Mouse (Mus musculus): ENCODE data around the gene Kcnj15.

The Kcnj15 gene

DNA sequence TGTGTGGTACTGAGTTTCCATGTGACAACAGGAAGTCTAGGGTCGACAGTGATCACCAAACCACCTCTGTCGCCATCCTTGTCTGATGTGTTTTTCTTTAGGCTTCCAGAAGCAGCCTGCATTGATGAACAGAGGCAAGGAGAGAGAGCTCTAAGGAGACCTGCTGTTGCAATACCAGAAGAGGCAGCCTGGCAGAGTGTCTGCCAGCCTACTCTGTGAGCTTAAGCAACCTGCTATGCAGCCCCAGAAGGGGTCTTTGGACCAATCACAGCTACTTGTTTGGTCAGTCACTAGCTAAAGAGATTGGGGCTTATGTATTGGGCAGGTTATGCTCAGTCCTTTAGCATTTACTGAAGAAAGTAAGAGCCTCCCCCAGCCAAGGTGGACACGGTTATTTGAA, 11.9 kb upstream of the Kcnj15 start:
- DNase-seq (ENCODE audit: low read depth, low spot score), result no peak

GRCm38 (mm10) chr16:95248646-95249045, 8.7 kb upstream of the Kcnj15 start:
- no peak for DNase-seq (ENCODE audit: low read depth, low spot score)

DNA sequence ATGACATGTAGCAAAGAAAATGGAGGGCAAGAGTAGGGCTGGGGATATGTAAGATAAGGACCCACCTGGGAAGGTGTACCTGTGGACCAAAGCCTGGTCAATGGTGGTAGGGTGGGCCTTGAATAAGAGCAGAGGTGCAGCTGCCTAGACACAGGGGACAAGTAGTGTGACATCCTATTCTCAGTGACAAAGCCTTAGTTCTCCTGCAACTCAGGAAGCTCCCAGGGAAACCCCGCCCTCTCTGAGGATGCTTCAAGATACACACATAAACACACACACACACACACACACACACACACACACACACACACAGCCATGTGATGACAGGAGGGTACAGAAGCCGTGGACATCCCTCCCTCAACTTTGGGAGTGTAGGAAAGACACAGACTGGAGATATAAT, 710 bp upstream of the Kcnj15 start:
- no peak for DNase-seq (ENCODE audit: low read depth, low spot score)

- no peak for DNase-seq (ENCODE audit: low read depth, low spot score)
Observed at GRCm38 (mm10) chr16:95258100-95258499, 742 bp downstream of the Kcnj15 start.

DNA sequence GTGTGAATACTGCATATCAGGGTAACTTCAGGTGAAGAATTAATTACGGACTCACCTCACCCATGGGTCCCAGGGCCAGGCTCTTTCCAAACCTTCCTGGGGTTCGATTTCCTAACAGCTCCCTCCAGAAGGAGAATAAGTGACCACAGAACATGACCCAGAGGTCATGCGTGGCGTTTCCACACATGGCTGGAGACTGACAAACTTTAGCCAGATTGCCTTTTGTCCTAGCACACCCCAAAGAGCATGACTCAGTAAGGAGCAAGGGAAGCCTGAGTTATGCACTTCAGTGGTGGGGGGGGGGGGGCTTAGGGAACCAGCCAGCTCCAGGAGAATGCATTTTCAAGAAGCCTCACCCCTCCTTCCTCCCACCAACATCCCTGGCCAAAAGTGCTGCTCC, 2.1 kb downstream of the Kcnj15 start:
- no peak for DNase-seq (ENCODE audit: low read depth, low spot score)

DNA sequence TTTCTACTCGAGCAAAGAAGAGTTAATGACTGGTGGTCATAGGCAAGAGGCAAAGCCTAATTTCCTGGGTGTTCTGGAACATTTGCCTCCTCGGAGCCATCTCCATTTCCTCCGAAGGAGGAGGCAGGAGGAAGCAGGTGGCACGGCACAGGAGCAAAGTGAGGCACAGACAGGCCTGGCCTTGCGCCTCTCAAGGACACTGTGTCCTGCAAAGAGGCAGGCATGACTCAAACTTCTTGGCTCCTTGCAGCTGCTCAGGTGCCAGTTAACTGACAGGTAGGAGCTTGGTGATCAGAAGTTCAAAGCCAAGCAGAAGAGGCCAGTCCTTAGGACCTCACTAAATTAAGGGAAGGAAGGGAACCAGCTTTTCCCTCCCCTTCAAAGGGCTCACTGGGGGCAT, 3.3 kb downstream of the Kcnj15 start:
- DNase-seq (ENCODE audit: low read depth, low spot score), result no peak

- DNase-seq (ENCODE audit: low read depth, low spot score), result no peak
Observed at GRCm38 (mm10) chr16:95261807-95262206, 4.4 kb downstream of the Kcnj15 start.

GRCm38 (mm10) chr16:95262706-95263363, 5.5 kb downstream of the Kcnj15 start:
- DNase-seq (ENCODE audit: low read depth, low spot score), result no peak

DNA sequence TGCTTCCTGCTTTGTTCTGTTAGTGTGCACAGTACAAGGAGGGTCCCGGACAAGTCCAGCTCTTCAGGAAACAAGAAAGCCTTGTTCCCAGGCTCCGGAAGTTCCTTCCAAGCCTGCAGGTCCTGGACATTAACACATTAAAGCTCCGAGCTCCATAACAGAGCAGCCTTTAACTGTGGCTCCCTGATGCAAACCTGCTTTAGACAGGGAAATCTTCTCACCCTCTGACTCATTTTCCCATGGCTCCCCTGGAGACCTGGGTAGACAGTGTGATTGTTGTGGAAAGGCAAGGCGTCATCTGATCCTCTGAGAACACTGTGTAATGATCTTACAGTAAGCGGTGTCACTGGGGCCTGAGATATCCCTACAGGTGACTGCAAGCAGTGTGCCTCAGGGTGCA, 7.0 kb downstream of the Kcnj15 start:
- peak; percentile 46 for DNase-seq (ENCODE audit: low read depth, low spot score)

DNA sequence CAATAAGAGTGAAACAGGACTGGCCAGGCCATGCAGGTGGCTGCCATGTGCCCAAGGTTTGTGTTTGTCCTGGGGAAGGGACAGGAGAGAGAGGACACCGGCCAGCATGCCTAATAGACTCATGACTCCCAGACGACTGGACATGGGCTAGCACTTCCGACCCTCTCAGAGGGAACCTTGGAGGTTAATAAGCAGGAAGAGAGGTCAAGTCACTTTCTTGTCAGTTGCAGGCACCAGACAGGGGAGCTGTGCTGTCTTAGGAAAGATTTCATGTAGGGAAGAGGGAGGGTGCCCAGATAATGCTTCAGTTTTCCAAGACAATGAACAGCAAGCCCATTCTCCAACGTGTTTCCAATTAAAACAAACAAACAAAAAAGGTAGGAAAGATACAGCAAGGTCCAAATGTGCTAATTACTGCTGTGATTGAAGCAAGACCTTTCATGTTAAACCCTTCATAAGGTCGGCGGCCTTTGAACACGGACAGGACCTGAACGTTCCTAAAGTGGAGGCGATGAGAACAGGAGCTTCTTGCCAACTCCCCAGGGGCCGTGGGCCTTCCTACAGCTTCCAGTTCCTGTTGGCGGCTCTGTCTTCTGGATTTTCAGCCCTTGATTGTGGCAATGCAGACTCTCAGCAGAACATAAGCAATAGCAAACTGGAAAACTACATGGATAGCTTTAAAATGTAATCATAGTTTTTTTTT, 10.3 kb downstream of the Kcnj15 start:
- no peak for DNase-seq (ENCODE audit: low read depth, low spot score)

DNA sequence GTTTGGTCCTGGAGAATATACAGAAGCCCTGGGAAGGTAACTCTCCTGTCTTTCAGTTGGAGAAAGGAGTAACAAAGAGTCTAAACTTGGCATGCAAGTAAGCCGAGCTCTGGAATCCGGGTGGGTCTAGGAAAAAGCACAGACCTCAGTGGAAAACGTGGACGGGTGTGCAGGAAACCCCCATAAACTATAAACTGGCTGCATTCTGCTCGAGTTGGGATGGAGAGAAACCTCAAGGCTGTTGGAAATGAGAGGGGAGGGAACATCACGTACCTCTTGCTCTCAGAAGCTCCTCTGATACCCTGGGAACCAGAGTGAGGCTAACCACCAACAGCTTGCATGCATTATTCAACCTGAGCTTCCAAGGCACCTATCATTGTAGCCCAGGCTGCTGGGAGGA, 12.3 kb downstream of the Kcnj15 start:
- DNase-seq (ENCODE audit: low read depth, low spot score), result no peak

GRCm38 (mm10) chr16:95273101-95273500, 15.7 kb downstream of the Kcnj15 start:
- no peak for DNase-seq (ENCODE audit: low read depth, low spot score)

DNA sequence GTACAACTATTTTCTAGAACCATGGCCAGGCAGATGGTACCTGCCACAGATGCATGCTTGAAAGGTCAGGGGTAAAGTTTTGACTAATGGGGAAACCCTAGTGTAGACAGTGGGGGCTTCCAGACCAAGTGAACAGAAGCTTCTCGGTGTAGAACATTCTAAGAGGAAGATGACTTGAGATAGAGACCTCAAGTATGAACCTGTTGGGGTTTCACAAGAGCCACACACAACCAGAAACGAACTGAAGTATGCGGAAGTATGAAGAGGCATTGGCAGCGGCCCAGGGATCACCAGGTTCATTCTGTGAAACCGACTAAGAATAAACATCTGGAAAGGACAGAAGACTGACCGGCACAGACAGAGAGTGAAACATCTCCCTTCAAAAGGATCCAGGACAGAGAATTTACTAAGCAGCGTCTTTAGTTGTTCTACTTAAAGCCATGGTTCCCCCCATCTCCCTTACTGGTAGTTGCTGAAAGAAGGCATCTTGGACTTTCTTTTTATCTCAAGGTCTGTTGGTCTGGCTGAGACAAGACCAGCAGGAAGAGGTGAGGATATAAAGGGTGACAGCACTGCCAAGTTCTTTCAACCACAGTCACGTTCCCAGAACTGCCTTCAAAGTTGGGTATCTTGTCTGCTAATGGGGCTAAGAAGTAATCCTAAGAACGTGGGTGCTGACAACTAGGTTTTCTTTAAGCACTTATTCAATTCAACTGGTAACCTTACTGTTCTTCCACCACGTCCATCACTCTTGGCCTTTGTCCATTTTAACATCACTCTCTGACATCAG, 18.6 kb downstream of the Kcnj15 start:
- no peak for DNase-seq (ENCODE audit: low read depth, low spot score)

- DNase-seq (ENCODE audit: low read depth, low spot score), result no peak
Observed at GRCm38 (mm10) chr16:95279015-95279414, 21.7 kb downstream of the Kcnj15 start.

DNA sequence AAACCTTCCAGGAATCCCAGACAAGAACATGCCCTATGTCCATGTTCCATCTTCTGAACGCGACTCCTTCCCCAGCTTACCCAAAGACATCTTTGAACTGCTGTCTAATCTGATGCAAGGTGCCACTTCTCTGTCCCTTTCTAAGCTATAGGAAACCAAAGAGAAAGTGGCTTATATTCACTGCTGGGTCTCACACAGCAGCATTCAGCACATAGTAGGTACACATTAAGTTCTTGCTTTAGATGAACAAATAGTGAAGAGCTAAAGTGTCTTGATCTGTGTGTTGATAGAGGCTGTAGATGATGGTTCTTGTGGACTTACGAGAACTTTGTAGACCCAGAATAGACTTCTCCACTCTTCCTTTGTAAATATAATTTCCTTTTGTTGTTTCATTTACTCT, 23.0 kb downstream of the Kcnj15 start:
- no peak for DNase-seq (ENCODE audit: low read depth, low spot score)

- no peak for DNase-seq (ENCODE audit: low read depth, low spot score)
Observed at GRCm38 (mm10) chr16:95283369-95283768, 26.0 kb downstream of the Kcnj15 start.

- no peak for DNase-seq (ENCODE audit: low read depth, low spot score)
Observed at GRCm38 (mm10) chr16:95284085-95284727, 26.8 kb downstream of the Kcnj15 start.

DNA sequence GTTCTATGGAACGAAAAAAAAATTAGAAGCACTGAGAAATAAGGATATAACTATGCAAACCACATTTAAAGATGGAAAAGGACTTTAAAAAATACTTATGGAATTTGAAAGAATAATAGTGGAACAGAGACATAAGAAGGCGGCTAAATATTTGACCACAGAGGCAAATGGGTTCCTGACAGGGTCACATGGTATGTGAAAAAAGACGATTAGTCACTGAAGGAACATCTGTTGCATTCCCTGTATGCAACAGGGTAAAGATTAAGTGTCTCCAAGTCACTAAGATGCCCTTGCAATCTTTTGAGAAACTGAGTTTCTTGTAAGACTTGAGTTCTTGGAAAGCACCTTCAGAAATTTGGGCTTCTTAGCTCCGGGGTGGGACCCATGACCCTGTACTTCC, 27.7 kb downstream of the Kcnj15 start:
- no peak for DNase-seq (ENCODE audit: low read depth, low spot score)

GRCm38 (mm10) chr16:95285767-95286166, 28.4 kb downstream of the Kcnj15 start:
- DNase-seq (ENCODE audit: low read depth, low spot score), result no peak

GRCm38 (mm10) chr16:95287656-95288055, 30.3 kb downstream of the Kcnj15 start:
- no peak for DNase-seq (ENCODE audit: low read depth, low spot score)

GRCm38 (mm10) chr16:95289375-95289774, 32.0 kb downstream of the Kcnj15 start:
- no peak for DNase-seq (ENCODE audit: low read depth, low spot score)

DNA sequence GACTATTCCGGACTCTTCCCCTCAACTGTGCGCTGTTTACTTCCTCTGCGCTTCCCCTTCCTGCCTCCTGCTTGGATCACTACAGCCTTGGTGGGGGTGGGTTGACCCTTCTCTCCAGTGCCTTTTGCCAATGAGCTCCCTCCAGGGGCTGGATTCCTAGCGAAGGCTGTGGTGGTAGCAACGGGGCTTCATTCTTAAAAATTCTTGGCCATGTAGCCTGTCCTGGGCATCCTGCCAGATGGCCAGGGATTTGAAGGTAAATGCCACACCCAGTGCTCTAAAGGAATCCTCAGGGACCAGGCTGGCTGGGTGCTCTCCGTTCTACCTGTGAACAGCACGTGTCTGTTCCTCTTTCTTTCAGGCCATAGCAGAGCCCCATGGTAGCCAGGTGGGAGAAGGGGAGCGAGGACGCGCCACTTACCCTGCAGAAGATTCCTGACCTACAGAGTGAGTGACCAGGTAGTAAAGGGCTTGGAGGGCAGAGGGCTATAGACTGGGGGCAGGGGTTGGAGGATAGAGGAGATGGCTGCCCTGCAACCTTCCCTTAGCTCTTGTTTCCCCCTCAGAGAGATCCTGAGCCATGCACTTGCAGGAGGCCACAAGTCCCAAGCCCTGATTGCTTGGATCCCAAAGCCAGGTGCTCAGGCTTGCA, 34.2 kb downstream of the Kcnj15 start:
- no peak for DNase-seq (ENCODE audit: low read depth, low spot score)

All from ZHBTc4 (cell line).